Mouse (Mus musculus) gastrocnemius, postnatal 4 days (tissue): ENCODE data around the gene Rcbtb2. TPM values are rescaled to one million over a fixed set of nuclear protein-coding genes. Genes with fewer than 3 reads are reported as not detected.

Experiments
- DNase-seq, 2 experiments: peaks; one replicate each; pipeline ENCODE4 v3.0.0; 2021 to 2022; ENCODE audit warnings: low spot score in 2 of 2, mixed read lengths in 2 of 2
- total RNA-seq, 2 experiments: library from RNA; stranded (reverse); gene quantifications; 2 replicates each; pipeline ENCODE4 v1.2.3; 2021

The Rcbtb2 gene
- total RNA-seq, 2 experiments from 2014 or later = 44.7 to 45.8 TPM

DNA sequence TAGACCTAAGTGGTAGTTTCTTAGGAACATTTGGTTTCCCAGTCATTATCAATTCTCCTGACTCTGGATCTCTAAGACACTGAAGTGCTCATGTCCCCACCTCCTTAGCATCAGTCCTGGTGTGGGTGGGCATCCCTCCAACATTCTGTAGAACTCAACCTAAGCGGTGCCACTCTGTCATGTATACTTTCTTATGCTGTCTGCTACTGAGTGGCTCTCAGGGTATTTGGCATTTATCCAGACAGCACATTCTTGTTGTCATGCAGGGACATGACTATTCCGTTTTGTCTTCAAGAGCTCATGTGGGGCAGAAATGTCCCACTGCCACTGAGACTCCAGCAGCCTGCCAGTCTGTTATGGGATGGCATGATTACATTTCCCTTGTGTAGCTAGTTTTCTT lies 58.3 kb downstream of the Rcbtb2 start:
- no peak for DNase-seq

DNA sequence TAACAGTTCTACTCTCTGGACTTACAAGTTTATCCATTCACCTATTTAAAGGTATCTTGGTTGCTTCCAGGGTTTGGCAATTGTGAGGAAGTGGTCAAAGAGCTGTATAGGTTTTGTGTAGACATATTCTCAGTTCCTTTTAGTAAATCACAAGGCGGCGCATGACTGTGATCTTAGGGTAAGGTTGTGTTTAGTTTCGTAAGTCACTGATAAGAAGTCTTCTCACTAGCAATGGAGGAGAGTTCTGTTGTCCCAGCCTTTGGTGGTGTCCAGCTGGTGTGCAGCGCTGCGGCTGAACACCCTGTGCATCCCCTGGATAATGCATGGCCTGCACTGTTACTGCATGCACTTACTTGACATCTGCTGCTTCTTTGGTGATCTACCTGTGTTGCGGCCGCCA lies 64.0 kb downstream of the Rcbtb2 start:
- DNase-seq = no peak

DNA sequence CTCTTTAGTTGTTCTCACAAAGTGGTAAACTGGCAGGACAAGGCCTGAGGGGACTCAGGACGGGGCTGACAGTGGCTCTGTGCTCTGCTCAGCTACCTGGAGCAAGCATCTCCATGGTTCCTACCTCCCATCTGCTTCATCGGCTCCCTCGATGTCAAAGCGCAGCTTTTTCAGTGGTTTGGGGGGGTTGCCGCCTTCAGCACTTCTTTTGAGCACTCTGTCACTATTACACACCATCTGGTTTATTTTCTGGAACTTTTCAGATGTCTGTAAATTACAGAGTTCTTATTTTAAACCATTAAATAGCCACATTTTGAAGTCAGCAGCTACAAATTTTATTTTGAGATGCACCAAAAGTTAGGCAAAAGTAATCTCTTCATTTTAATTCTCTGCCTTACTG lies 76.2 kb downstream of the Rcbtb2 start:
- no peak for DNase-seq

DNA sequence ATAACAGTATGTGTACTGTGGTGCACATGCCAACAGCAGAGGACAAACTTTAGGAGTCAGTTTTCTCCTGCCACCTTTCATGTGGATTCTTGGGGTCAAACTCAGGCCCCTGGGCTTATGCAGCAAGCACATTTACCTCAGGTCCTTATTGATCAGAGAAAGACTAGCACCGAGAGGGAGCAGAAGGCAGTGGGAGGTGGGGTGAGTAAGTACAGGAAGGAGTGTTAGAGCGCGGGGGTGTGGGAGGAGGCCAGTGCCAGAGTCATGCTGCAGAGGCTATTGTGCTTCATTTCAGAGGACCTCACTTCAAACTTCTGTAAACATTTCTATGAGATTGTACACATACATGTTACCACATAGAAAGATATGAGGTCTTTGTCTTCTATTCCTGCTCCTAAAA lies 78.6 kb downstream of the Rcbtb2 start:
- DNase-seq = no peak

DNA sequence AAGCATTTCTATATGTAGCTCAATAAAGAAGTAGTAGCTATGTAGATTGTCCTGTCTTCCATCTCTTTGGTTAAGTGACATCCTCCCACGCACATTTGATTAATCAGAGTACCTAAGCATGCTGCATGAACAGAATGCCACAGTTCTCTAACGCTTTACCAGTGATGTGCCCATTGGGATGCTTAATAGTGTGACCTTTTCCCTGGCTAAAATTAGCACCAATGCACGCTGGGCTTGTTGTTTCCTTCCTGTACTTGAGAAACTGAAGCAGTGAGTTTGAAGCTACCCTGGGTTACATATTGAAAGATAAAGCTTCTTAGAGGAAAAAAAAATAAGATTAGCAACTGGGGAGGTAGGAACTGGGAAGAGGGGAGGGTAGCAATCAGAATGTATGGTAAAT lies 81.2 kb downstream of the Rcbtb2 start:
- DNase-seq = no peak

DNA sequence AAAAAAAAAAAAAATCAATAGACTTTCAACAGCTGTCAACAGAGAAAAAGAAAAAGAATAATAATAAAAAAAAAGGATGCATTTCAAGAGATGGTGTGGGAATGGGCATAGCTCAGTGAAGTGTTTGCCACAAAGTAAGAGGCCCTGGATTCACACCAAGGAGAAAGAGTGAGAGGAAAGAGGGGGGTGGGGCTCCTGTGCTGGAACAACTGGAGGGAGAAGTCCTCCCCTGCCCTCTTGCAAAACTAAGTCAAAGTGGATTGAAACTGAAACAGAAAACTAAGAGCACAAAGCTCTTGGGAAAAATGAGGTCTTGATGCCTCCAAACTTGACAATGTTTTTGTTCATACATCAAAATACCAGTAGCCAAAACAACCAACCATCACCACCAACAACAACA lies 86.4 kb downstream of the Rcbtb2 start:
- DNase-seq = no peak

DNA sequence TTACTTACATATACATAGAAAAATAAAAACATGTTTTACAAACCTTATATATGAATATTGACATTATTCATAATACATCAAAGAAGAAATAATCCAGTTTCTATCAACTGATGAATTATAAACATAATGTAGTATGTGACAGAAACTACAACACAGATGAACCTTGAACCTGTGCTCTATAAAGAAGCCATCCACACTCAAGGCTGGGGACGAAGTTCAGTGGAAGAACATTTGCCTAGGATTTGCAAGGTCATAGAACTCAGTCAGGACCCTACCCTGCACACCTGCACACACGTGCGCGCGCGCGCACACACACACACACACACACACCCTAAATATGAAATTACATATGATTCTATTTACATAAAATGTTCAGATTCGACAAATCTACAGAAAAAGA lies 87.4 kb downstream of the Rcbtb2 start:
- no peak for DNase-seq

DNA sequence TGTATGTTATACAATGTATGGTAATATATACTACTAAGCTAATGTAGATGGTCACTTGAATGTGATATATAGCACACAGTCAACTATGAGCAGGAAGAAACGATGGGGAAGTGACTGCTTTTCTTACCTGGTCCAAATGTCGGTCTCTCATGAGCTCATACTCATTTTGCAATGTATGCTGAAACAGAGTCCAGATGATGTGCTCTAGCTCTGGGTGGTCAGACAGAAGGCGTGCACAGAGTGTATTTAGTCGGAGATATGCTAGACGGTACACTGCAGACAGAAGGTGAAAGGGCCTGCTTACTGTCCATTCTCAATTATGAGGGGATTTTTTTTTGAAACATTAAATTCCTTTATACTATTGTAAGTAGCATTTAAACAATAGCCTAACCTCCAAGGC lies 88.6 kb downstream of the Rcbtb2 start:
- DNase-seq = no peak

DNA sequence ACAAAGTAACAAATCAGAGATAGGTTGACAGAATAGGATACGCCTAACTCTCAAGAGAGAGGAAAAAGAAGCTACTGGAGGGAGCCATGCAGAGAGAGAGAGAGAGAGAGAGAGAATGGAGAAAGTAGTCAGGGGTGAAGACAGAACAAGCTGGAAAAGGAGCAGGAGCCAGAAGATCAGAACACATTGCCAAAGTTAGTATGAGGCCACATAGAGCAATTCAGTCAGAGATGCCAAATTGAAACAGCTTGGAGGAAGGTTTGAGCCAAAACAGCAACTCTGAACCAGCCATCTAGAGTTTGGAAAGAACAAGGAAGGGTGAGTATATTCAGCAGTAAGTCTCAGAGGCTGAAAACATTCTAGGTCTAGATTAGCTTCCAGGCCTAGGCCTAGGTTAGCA lies 94.2 kb downstream of the Rcbtb2 start:
- no peak for DNase-seq

DNA sequence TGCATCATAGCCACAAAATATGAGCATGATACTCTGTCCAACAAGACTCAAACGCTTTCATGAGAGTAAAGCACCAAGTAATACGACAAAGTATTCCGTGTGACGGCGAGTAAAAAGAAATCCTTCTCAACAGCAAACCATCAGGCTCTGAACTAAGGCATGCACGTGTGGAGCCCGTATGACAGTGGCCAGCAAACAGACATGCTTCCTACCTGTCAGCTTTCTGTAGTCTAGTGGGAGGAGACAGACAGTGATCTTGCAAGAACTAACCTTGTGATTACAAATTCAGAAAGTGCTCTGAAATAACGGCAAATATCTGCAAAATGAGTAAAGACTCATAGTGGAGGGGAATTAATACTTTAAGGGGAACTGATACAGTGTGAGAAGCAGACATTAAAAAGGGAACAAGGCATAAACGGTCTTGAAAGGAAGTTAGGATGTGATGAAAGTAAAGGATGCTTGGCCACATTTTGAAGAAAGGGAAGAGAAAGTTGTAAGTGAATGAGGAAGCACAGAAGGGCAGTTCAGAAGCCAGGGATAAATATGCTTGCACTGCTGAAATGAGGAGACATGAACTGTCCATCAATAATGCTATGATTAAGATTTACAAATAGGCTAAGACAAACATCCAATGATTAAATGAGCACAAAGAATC lies 99.6 kb downstream of the Rcbtb2 start:
- no peak for DNase-seq

DNA sequence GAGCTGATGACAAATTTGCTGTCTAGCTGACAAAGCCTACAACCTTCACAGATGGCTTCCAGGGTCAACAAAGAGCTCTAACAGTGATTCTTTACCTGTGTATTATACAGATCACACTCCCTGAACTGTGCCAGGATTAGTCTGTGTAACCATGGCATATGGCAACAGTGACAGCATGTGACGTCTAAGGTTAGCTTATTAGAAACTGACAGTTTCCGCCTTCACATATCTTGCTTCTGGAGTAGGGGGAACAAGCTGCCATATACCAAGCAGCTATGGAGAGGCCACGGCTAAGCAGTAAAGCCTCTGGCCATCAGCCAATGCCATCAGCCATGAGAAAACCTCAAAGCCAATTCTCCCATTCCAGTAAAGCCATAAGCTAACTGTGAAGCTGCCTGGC lies 103.5 kb downstream of the Rcbtb2 start:
- DNase-seq = no peak

DNA sequence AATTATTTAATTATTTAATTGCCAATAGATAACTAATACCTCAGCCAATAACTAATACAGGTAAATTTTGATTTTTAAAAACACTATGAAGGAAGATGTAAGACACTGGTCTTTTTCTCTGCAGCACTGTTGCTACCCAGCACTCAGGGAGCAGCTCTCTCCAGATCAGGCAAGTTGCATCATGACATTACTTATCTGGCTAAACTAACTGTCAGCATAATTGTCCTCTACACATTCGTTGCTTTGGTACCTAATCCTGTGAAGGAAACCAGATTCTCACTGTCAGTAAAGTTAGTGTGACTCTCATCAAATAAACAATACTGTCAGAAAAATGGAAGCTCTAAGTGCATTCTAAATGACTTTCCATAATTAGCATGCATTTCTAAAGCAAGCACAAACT lies 104.0 kb downstream of the Rcbtb2 start:
- DNase-seq = no peak

DNA sequence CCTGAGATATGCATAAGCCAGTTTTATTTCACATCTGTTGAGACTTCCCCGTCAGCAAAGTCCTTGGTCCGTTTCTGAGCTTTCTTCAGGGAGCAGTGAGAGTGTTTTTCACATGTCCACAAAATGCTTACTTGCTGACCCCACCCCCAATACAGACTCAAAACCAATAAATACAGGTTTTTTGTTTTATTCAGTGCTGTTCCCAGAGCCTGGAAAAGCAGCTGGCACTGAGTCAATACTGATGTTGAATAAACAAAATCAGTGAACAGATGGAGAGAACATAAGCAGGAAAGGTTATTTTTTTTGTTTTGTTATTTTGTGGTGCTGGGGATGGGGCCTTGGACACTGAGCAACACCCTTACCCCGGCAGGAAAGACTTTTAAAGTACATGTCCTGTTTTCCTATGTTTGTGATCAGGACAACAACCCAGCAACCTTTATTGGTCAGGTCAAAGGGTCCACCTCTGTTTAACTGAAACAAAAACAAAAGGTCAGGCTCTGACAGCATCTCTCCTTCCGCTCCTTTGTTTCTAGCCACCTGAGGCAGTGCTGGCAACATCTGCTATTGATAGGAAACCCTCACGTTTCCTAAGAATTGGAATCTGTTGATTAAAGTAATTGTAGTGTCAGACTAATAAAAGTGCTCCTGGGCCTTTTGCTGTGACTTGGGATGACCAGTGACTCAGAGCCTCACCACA lies 108.6 kb downstream of the Rcbtb2 start:
- peak in 1 of 2 experiments; percentile 11 for DNase-seq

DNA sequence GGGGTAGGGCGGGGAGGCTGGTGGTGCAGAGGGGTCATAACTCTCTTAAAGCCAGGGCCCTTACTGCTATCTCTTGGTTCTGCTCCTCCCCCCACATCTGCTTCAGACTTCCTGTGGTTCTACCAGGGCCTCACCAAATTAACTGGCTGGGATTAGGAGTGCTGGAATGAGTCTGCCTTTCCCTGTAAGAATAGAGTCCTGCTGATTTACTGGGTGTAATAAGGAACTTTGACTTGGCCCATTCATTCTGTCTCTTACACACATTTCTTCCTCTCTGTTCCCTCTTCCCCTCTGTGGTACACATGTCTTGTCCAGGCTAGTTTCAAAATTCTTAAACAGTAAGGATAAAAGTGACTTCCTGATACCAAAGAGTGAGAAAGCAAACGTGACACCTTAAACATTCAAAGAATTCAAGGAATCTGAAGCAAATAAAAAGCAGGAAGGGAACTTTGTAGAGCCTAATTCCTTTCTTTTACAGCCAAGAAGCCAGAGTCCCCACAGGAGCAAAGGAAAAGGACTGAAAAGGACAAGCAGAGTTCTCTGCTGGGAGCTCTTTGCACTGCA lies 111.7 kb downstream of the Rcbtb2 start:
- DNase-seq = no peak

DNA sequence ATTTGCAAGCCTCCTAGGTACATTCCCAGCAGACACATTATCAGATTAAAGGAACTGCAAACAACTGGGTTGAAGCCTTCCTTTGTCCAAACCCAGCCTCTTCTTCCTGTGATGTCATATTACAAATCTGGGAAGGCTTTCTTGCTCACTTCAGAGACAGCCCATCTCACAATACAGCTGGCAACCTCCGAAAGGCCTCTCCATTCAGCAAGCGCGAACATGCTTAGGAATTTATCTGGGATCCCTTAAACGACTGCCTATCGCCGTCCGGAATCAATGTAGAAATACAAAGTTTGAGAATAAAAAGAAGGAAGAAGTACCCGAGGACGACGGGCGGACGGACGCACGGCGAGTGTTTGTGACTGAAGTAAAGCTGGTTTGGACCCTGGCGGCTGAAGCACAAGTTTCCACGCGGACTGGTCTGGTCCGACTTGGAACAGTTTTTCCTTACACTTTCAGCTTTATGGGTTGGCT lies 115.0 kb downstream of the Rcbtb2 start, which contains the start of gene Lpar6:
TSS of gene Lpar6 (plus strand) at position 48 of the 474 bp plus-strand sequence.
- peak in 1 of 2 experiments; percentile 47 for DNase-seq

DNA sequence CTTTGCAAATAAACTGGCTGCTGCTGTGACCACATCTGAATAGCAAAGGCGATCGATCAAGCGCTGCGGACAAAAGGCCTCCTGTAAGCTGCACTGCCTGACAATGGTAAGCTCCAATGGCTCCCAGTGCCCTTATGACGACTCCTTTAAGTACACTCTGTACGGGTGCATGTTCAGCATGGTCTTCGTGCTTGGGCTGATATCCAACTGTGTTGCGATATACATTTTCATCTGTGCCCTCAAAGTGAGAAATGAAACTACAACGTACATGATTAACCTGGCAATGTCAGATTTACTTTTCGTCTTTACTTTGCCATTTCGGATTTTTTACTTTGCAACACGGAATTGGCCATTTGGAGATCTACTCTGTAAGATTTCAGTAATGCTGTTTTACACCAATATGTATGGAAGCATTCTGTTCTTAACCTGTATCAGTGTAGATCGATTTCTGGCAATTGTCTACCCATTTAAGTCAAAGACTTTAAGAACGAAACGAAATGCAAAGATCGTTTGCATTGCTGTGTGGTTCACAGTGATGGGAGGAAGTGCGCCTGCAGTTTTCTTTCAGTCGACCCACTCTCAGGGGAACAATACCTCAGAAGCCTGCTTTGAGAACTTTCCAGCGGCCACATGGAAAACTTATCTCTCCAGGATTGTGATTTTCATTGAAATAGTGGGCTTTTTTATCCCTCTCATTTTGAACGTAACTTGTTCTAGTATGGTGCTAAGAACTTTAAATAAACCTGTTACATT lies 115.8 kb downstream of the Rcbtb2 start:
- DNase-seq = peak in 1 of 2 experiments; percentile 31

DNA sequence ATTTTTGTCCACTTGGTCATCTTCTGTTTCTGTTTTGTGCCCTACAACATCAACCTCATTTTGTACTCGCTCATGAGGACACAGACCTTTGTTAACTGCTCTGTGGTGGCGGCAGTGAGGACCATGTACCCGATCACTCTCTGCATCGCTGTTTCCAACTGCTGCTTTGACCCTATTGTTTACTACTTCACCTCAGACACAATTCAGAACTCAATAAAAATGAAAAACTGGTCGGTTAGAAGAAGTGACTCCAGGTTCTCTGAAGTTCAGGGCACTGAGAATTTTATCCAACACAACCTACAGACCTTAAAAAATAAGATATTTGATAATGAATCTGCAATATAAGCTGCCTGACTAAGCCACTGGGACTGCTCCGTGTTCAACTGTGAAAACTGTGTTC lies 116.5 kb downstream of the Rcbtb2 start:
- DNase-seq = no peak

DNA sequence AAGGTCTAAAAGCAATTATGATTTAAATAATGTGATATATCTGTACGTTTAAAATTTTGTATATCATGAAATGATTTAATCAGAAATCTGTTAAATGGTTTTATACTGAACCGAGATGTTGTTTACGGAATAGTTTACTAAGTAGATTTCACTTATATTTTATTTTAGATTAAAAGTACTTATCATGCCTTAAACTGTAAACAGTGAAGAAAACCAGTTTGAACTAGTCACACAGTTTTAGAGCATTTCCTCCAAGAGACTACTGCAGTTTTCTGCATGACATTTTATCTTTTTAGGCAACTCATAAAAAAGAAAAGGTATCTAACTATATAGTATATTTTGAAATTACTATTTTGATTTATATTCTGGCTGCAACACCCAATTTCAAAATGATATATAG lies 117.0 kb downstream of the Rcbtb2 start:
- DNase-seq = no peak

DNA sequence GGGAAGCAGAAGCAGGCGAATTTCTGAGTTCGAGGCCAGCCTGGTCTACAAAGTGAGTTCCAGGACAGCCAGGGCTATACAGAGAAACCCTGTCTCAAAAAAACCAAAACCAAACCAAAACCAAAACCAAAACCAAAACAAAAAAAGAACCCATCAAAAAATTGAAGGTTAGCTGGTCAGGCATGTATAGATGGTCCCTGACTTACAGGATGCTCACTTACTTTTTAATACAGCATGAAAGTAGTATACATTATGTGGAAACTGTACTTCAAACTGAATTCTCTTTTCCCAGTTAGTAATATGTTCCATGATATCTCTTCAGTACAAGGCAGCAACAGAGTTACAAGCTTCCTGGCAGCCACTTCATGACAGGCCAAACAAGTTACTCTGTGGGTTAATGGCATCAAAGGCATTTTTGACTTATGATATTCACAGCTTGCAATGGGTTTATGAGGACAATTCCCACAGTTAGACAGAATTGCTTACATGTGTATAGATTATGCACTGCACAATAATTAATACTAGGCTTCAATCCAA lies 121.3 kb downstream of the Rcbtb2 start:
- no peak for DNase-seq

DNA sequence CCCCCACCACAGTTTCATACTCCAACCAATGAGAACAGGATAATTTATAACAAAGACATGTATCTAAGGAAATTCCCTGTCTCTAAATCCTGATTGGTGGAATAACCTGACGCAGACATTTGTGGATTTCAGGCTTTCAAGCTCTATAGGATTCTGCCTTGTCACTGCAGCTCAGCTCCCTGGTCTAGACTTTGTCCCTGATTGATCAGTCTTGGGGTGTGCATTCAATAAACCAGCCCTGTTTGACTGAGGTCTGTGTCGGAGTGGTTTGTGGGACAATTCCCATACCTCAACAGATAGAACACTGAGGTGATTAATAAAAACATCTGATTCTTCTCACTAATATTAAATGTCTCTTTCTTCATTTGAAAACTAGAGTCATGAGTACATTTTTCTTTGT lies 127.2 kb downstream of the Rcbtb2 start:
- no peak for DNase-seq

DNA sequence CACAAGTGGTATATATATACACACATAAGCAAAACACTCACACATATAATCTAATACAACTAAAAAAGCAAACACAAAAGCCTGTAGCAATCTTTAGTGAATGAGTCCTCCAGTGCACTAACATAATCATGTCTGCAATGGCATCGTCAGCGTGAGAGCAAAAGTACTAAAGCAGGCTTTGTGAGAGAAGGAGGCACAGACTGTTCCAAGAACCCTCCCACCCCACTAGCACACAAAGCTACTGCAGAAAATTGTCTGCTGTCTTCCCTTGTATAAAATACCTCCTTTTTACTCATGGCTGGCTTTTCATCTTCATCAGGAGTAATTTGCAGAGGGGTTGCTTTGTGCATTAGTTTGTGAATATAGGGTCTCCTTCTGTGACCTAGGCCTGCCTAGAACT lies 129.4 kb downstream of the Rcbtb2 start:
- no peak for DNase-seq
